Mouse (Mus musculus) gastrocnemius, postnatal 4 days (tissue): ENCODE measurements around the gene Uvrag. TPM values are rescaled to one million over a fixed set of nuclear protein-coding genes. Genes with fewer than 3 reads are reported as not detected.

Experiments
- DNase-seq, 2 experiments: peaks; one replicate each; pipeline ENCODE4 v3.0.0; 2021 to 2022; ENCODE audit warnings: low spot score in 2 of 2, mixed read lengths in 2 of 2
- long read RNA-seq, 2 experiments: library from polyadenylated mRNA; stranded (forward); transcript quantifications; one replicate each; pipeline ENCODE4 v2.0.0; 2021
- total RNA-seq, 2 experiments: library from RNA; stranded (reverse); gene quantifications; 2 replicates each; pipeline ENCODE4 v1.2.3; 2021

Gene Uvrag
- 10 to 100 TPM; 28.9 to 30.4 TPM for total RNA-seq
- long read RNA-seq, experiment 1, full-length matches to known transcripts: 34 of 50 reads
- long read RNA-seq, experiment 1, partial matches to known transcripts: 3 of 50 reads
- long read RNA-seq, experiment 1, other reads (novel, unspliced or antisense): 13 of 50 reads
- long read RNA-seq, experiment 2, full-length matches to known transcripts: 44 of 61 reads
- long read RNA-seq, experiment 2, partial matches to known transcripts: 3 of 61 reads
- long read RNA-seq, experiment 2, other reads (novel, unspliced or antisense): 14 of 61 reads

- peak; percentile 96 to 98 for DNase-seq
These were observed at the start of gene Uvrag for GRCm38 (mm10) chr7:99140984-99141918. Gene Uvrag, minus strand, starts transcription at chr7:99141141.

- DNase-seq: no peak
These were observed 48.9 kb upstream of the Uvrag start for GRCm38 (mm10) chr7:99189885-99190284.

- no peak for DNase-seq
These were observed 47.7 kb upstream of the Uvrag start for GRCm38 (mm10) chr7:99188630-99189029.

- no peak for DNase-seq
These were observed 46.5 kb upstream of the Uvrag start for GRCm38 (mm10) chr7:99187451-99187850.

- no peak for DNase-seq
These were observed 44.5 kb upstream of the Uvrag start for GRCm38 (mm10) chr7:99185405-99185804.

- no peak for DNase-seq
These were observed 42.8 kb upstream of the Uvrag start for GRCm38 (mm10) chr7:99183751-99184150.

- peak; percentile 86 to 91 for DNase-seq
These were observed 41.7 kb upstream of the Uvrag start, which contains the start of gene Dgat2 for GRCm38 (mm10) chr7:99182432-99183172. Gene Dgat2, minus strand, starts transcription at chr7:99182719.

GRCm38 (mm10) chr7:99181619-99182431 lies 40.9 kb upstream of the Uvrag start:
- DNase-seq: no peak

GRCm38 (mm10) chr7:99180162-99180561 lies 39.2 kb upstream of the Uvrag start:
- DNase-seq: no peak

- DNase-seq: no peak
These were observed 38.3 kb upstream of the Uvrag start for GRCm38 (mm10) chr7:99179271-99179670.

- DNase-seq: no peak
These were observed 36.4 kb upstream of the Uvrag start for GRCm38 (mm10) chr7:99177386-99177785.

- no peak for DNase-seq
These were observed 34.7 kb upstream of the Uvrag start for GRCm38 (mm10) chr7:99175666-99176065.

- no peak for DNase-seq
These were observed 34.2 kb upstream of the Uvrag start for GRCm38 (mm10) chr7:99175118-99175517.

GRCm38 (mm10) chr7:99174006-99174405 lies 33.1 kb upstream of the Uvrag start:
- no peak for DNase-seq

- no peak for DNase-seq
These were observed 32.0 kb upstream of the Uvrag start for GRCm38 (mm10) chr7:99172898-99173297.

- no peak for DNase-seq
These were observed 31.0 kb upstream of the Uvrag start for GRCm38 (mm10) chr7:99171730-99172463.

- no peak for DNase-seq
These were observed 29.6 kb upstream of the Uvrag start for GRCm38 (mm10) chr7:99170519-99170918.

GRCm38 (mm10) chr7:99169717-99170403 lies 28.9 kb upstream of the Uvrag start:
- DNase-seq: no peak

- DNase-seq: no peak
These were observed 27.8 kb upstream of the Uvrag start for GRCm38 (mm10) chr7:99168756-99169155.
